Mouse (Mus musculus) forebrain, postnatal 0 days (tissue): ENCODE measurements around the gene Evc2. TPM values are rescaled to one million over a fixed set of nuclear protein-coding genes. Genes with fewer than 3 reads are reported as not detected.

Experiments used
- ATAC-seq: fragments of 200-750 bp; cut with Nextera tagmentation; 2 replicates; pipeline ENCODE4 v1.8.0; 2017; ENCODE audit warnings: mild to moderate bottlenecking, moderate library complexity
- DNase-seq: peaks from one replicate; pipeline ENCODE4 v3.0.0-alpha.2; 2015
- H3K27ac ChIP-seq: fragments of 300-500 bp; sonication (generic); 2 replicates; pipeline ENCODE4 v1.5.1; 2014; ENCODE audit warnings: low read depth, mild to moderate bottlenecking, antibody characterized with exemption, low read length, moderate library complexity, mixed read lengths
- H3K27me3 ChIP-seq: fragments of 300-500 bp; sonication (generic); 2 replicates; pipeline ENCODE4 v1.6.1; 2014; ENCODE audit warnings: mild to moderate bottlenecking, low read length, mixed read lengths; ENCODE audit not compliant: insufficient read depth
- H3K36me3 ChIP-seq: fragments of 300-500 bp; sonication (generic); 2 replicates; pipeline ENCODE4 v1.6.1; 2014; ENCODE audit warnings: mild to moderate bottlenecking, moderate library complexity; ENCODE audit not compliant: insufficient read depth
- H3K4me1 ChIP-seq: fragments of 300-500 bp; sonication (generic); 2 replicates; pipeline ENCODE4 v1.6.1; 2014; ENCODE audit warnings: antibody characterized with exemption; ENCODE audit not compliant: insufficient read depth
- H3K4me2 ChIP-seq: fragments of 300-500 bp; sonication (generic); 2 replicates; pipeline ENCODE4 v1.6.1; 2014; ENCODE audit warnings: low read depth, mild to moderate bottlenecking, moderate library complexity
- H3K4me3 ChIP-seq: fragments of 300-500 bp; sonication (generic); 2 replicates; pipeline ENCODE4 v1.5.1; 2014; ENCODE audit warnings: low read depth, low read length, mixed read lengths
- H3K9ac ChIP-seq: fragments of 300-500 bp; sonication (generic); 2 replicates; pipeline ENCODE4 v1.6.1; 2014; ENCODE audit warnings: mild to moderate bottlenecking
- H3K9me3 ChIP-seq: fragments of 300-500 bp; sonication (generic); 2 replicates; pipeline ENCODE4 v1.6.1; 2016; ENCODE audit warnings: low read length
- CTCF ChIP-seq: sonication (generic); IDR thresholded peaks from 2 replicates; pipeline ENCODE4 v1.5.1; 2016; ENCODE audit warnings: antibody characterized with exemption, control low read depth, low read depth
- WGBS: fragments of 180-500 bp; shearing (Covaris S2); extraction: QIAGEN DNeasy Blood & Tissue Kit; methylation state at CpG from one replicate; pipeline ENCODE4 v1.1.7; 2014; 5-methylcytosine and 5-hydroxymethylcytosine counted together
- polyA plus RNA-seq: library from polyadenylated mRNA; unstranded; fragments of >200 nt; fragmentation: Nextera tagmentation; extraction: Ambion mirVana; gene quantifications from 2 replicates; pipeline ENCODE4 v1.2.1, GENCODE M21; 2015
- total RNA-seq: library from RNA; depleted of rRNA; stranded (reverse); fragments of >200 nt; gene quantifications from 2 replicates; pipeline ENCODE4 v1.2.3, GENCODE M21; 2014

Evc2 gene
- total and polyA plus RNA-seq, 2 experiments from 2014 or later: 2.8 to 4.8 TPM

- Histone ChIP-seq H3K27me3 (no peaks in the 10 kb centered on the region), H3K36me3 (no peaks in the 10 kb centered on the region), H3K4me1 (peaks cover under 1% of the 10 kb centered on the region; the same call in 1 of the 2 replicates), H3K4me2 (no peak overlapping the region), H3K9ac (no peak overlapping the region), H3K27ac (no peak overlapping the region), H3K4me3 (no peak overlapping the region), H3K9me3 (no peaks in the 10 kb centered on the region)
- TF ChIP-seq CTCF: no peak
- 86% methylated on average over 13 of the region's 13 CpGs for WGBS
- no peak for DNase-seq
- ATAC-seq: no peak
Observed at GRCm38 (mm10) chr5:37389808-37390495, 51.7 kb downstream of the Evc2 start.

GRCm38 (mm10) chr5:37390923-37391322 lies 52.6 kb downstream of the Evc2 start:
- Histone ChIP-seq H3K9me3 (no peaks in the 10 kb centered on the region), H3K4me1 (peaks cover 4% of the 10 kb centered on the region; the same call in 1 of the 2 replicates), H3K36me3 (no peaks in the 10 kb centered on the region), H3K4me3 (no peak overlapping the region), H3K9ac (no peak overlapping the region), H3K27me3 (no peaks in the 10 kb centered on the region), H3K4me2 (no peak overlapping the region), H3K27ac (no peak overlapping the region)
- no peak for TF ChIP-seq CTCF
- no peak for DNase-seq
- WGBS: 96% methylated on average over 10 of the region's 10 CpGs
- no peak for ATAC-seq

- Histone ChIP-seq H3K9me3 (no peaks in the 10 kb centered on the region), H3K36me3 (no peaks in the 10 kb centered on the region), H3K27me3 (no peaks in the 10 kb centered on the region), H3K4me2 (no peak overlapping the region), H3K4me3 (no peak overlapping the region), H3K9ac (no peak overlapping the region), H3K4me1 (peaks cover 4% of the 10 kb centered on the region; the same call in 1 of the 2 replicates), H3K27ac (no peak overlapping the region)
- 88% methylated on average over 10 of the region's 10 CpGs for WGBS
- no peak for TF ChIP-seq CTCF
- no peak for DNase-seq
- ATAC-seq: no peak
Observed at GRCm38 (mm10) chr5:37391901-37392300, 53.6 kb downstream of the Evc2 start.

GRCm38 (mm10) chr5:37395172-37396030 lies 57.1 kb downstream of the Evc2 start:
- Histone ChIP-seq H3K4me1 (peaks cover 4% of the 10 kb centered on the region; the same call in 1 of the 2 replicates), H3K27me3 (no peaks in the 10 kb centered on the region), H3K27ac (no peak overlapping the region), H3K9me3 (no peaks in the 10 kb centered on the region), H3K9ac (no peak overlapping the region), H3K4me2 (no peak overlapping the region), H3K4me3 (no peak overlapping the region), H3K36me3 (no peaks in the 10 kb centered on the region)
- ATAC-seq (peak; percentile 45), DNase-seq (peak; percentile 29)
- 29% methylated on average over 22 of the region's 22 CpGs for WGBS
- TF ChIP-seq CTCF: no peak

GRCm38 (mm10) chr5:37419028-37419427 lies 80.7 kb downstream of the Evc2 start:
- no peaks in the 10 kb centered on the region for H3K36me3 ChIP-seq
- no peak overlapping the region for H3K4me2 ChIP-seq
- DNase-seq (no peak), ATAC-seq (no peak)
- H3K27ac ChIP-seq: no peak overlapping the region
- H3K27me3 ChIP-seq: no peaks in the 10 kb centered on the region
- no peaks in the 10 kb centered on the region for H3K4me1 ChIP-seq
- no peaks in the 10 kb centered on the region for H3K9me3 ChIP-seq
- H3K9ac ChIP-seq: no peak overlapping the region
- H3K4me3 ChIP-seq: no peak overlapping the region
- TF ChIP-seq CTCF: no peak
- 87% methylated on average over 6 of the region's 6 CpGs for WGBS

- Histone ChIP-seq H3K4me2 (no peak overlapping the region), H3K27me3 (no peaks in the 10 kb centered on the region), H3K9me3 (no peaks in the 10 kb centered on the region), H3K4me1 (no peaks in the 10 kb centered on the region), H3K4me3 (no peak overlapping the region), H3K36me3 (no peaks in the 10 kb centered on the region), H3K27ac (no peak overlapping the region), H3K9ac (no peak overlapping the region)
- DNase-seq: no peak
- TF ChIP-seq CTCF: no peak
- no peak for ATAC-seq
Observed at GRCm38 (mm10) chr5:37427210-37427609, 88.9 kb downstream of the Evc2 start.

- no peak for TF ChIP-seq CTCF
- no peak overlapping the region for H3K27ac ChIP-seq
- 65% methylated on average over 3 of the region's 3 CpGs for WGBS
Observed at GRCm38 (mm10) chr5:37435417-37435816, 97.1 kb downstream of the Evc2 start.

More at GRCm38 (mm10) chr5:37435417-37435816, 97.1 kb downstream of the Evc2 start:
- Histone ChIP-seq H3K4me2 (no peak overlapping the region), H3K36me3 (no peaks in the 10 kb centered on the region), H3K4me3 (no peak overlapping the region), H3K27me3 (no peaks in the 10 kb centered on the region), H3K9ac (no peak overlapping the region), H3K4me1 (no peaks in the 10 kb centered on the region), H3K9me3 (no peaks in the 10 kb centered on the region)
- DNase-seq (no peak), ATAC-seq (no peak)
